Comparison of ENCODE assay signal across 22 mouse cellular contexts in the genomic region with DNA sequence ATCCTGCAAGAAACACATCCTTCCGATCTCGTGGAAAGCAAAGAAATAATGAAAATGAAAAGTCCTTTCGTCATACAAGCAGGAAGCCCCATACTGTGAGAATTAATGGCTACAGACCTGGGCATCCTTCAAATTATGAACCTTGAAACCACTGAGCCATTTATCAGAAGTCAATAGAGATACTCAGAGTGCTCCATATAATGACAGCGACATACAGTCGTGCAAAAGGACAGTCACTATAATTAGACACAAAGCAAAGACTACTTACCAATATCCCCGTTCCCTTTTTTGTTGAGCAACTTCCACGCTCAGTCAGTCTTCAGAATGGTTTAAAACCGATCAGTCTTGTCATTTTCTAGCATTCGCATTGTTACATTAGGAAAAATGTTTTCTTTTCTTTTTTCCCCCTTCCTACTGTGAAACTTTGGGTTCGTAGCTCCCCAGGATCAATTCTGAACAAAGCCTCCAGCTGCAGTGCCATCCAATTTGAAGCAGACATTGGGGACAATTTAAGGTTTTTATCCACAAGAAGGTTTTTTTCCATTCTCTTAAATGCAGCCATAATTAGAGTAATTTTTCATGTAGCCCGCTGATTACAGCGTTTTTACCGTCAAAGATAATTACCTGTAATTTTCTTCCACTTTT. TPM values are rescaled to one million over a fixed set of nuclear protein-coding genes. Genes with fewer than 3 reads are reported as not detected.
A peak's percentile ranks its signal among the peaks of the same experiment; 100 is the strongest.
DNase-seq lines count a peak whose midpoint lies in the region; ATAC-seq lines count a peak whose summit lies in the region.
"Had no signal": no experiment of that assay in that cellular context is flagged by ENCODE, and none has a peak within 500 bp of the region (broad histone marks: within the 10 kb centered on the region; RNA-seq: fewer than 3 reads in every experiment).

No protein-coding gene starts in this region.

- no peaks in the 10 kb centered on the region for H3K36me3 ChIP-seq in midbrain, embryonic 14.5 days (ENCODE audit: control insufficient read depth, insufficient read depth, low read length)
- H3K36me3 ChIP-seq in midbrain, embryonic 15.5 days (replicated peaks), result no peaks in the 10 kb centered on the region
- H3K36me3 ChIP-seq in embryonic facial prominence, embryonic 12.5 days, result no peaks in the 10 kb centered on the region
- H3K36me3 ChIP-seq in forebrain, embryonic 16.5 days (ENCODE audit: control insufficient read depth, insufficient read depth), result no peaks in the 10 kb centered on the region
- H3K36me3 ChIP-seq: limb, embryonic 15.5 days; liver, embryonic 15.5 days had no signal

- no peak overlapping the region for H3K4me2 ChIP-seq in midbrain, embryonic 14.5 days (ENCODE audit: low read length)
- no peak overlapping the region for H3K4me2 ChIP-seq in midbrain, embryonic 15.5 days
- peak overlapping the region; percentile 76 for H3K4me2 ChIP-seq in embryonic facial prominence, embryonic 12.5 days (replicated peaks)
- H3K4me2 ChIP-seq in forebrain, embryonic 16.5 days (ENCODE audit: low read length), result peak overlapping the region; percentile 10
- H3K4me2 ChIP-seq: limb, embryonic 15.5 days; liver, embryonic 15.5 days had no signal

- WGBS in midbrain, embryonic 14.5 days, result 4% methylated on average over 13 of the region's 13 CpGs
- WGBS in midbrain, embryonic 15.5 days, result 3% methylated on average over 13 of the region's 13 CpGs
- WGBS in embryonic facial prominence, embryonic 12.5 days, result 17% methylated on average over 13 of the region's 13 CpGs
- WGBS in forebrain, embryonic 16.5 days, result 4% methylated on average over 13 of the region's 13 CpGs

- no peaks in the 10 kb centered on the region for H3K4me1 ChIP-seq in midbrain, embryonic 14.5 days (ENCODE audit: control insufficient read depth, insufficient read depth, low read length)
- H3K4me1 ChIP-seq in midbrain, embryonic 15.5 days, result no peaks in the 10 kb centered on the region
- H3K4me1 ChIP-seq in embryonic facial prominence, embryonic 12.5 days, result peaks cover 8% of the 10 kb centered on the region
- H3K4me1 ChIP-seq in forebrain, embryonic 16.5 days (replicated peaks; ENCODE audit: control insufficient read depth, insufficient read depth, low read length), result no peaks in the 10 kb centered on the region
- H3K4me1 ChIP-seq: liver, embryonic 15.5 days had no signal

- peak; percentile 49 for DNase-seq in midbrain, embryonic 14.5 days
- DNase-seq in telencephalon, adult 2 months (ENCODE audit: low read depth, low spot score), result peak; percentile 64
- no peak for DNase-seq in urinary bladder, postnatal 4 days (ENCODE audit: low spot score in 2 of 2)
- no peak for DNase-seq in gastrocnemius, adult 8-10 months (ENCODE audit: low spot score in 2 of 2)
- DNase-seq in cerebellum, adult 9-11 months, result no peak
- DNase-seq: adrenal gland, adult 8-10 months; cerebellum, adult 11-12 months; cerebellum, postnatal 36 days; gastrocnemius, postnatal 25 days; kidney, adult 2 months; kidney, postnatal 10 days; layer of hippocampus, postnatal 36 days had no signal

- no peaks in the 10 kb centered on the region for H3K9me3 ChIP-seq in midbrain, embryonic 14.5 days (ENCODE audit: control insufficient read depth, low read length)
- H3K9me3 ChIP-seq in midbrain, embryonic 15.5 days, result no peaks in the 10 kb centered on the region
- H3K9me3 ChIP-seq in embryonic facial prominence, embryonic 12.5 days, result no peaks in the 10 kb centered on the region
- H3K9me3 ChIP-seq in forebrain, embryonic 16.5 days (ENCODE audit: control insufficient read depth, low read length), result no peaks in the 10 kb centered on the region
- H3K9me3 ChIP-seq: limb, embryonic 15.5 days; liver, embryonic 15.5 days had no signal

- no peak overlapping the region for H3K27ac ChIP-seq in midbrain, embryonic 14.5 days (replicated peaks; ENCODE audit: low read depth, low read length)
- no peak overlapping the region for H3K27ac ChIP-seq in midbrain, embryonic 15.5 days
- H3K27ac ChIP-seq in embryonic facial prominence, embryonic 12.5 days, result peak overlapping the region; percentile 69; the same call in 1 of the 2 replicates
- H3K27ac ChIP-seq in forebrain, embryonic 16.5 days (ENCODE audit: low read length), result peak overlapping the region; percentile 89
- H3K27ac ChIP-seq: limb, embryonic 15.5 days; liver, embryonic 15.5 days had no signal

- ATAC-seq in midbrain, embryonic 14.5 days (ENCODE audit: low FRiP score, low TSS enrichment), result no peak
- ATAC-seq in midbrain, embryonic 15.5 days (replicated peaks), result no peak
- no peak for ATAC-seq in embryonic facial prominence, embryonic 12.5 days (ENCODE audit: insufficient number of reproducible peaks, insufficient read depth, low FRiP score, low TSS enrichment)
- peak; percentile 33 for ATAC-seq in forebrain, embryonic 16.5 days

- H3K27me3 ChIP-seq in midbrain, embryonic 14.5 days (ENCODE audit: control insufficient read depth, insufficient read depth, low read length), result peaks cover 89% of the 10 kb centered on the region
- peaks cover 84% of the 10 kb centered on the region for H3K27me3 ChIP-seq in midbrain, embryonic 15.5 days (replicated peaks)
- H3K27me3 ChIP-seq in embryonic facial prominence, embryonic 12.5 days, result peaks cover 62% of the 10 kb centered on the region
- H3K27me3 ChIP-seq in forebrain, embryonic 16.5 days (replicated peaks; ENCODE audit: control insufficient read depth, insufficient read depth, low read length), result peaks cover 36% of the 10 kb centered on the region

- H3K4me3 ChIP-seq in midbrain, embryonic 14.5 days (replicated peaks; ENCODE audit: low read depth, low read length), result no peak overlapping the region
- no peak overlapping the region for H3K4me3 ChIP-seq in midbrain, embryonic 15.5 days
- peak overlapping the region; percentile 13; the same call in 1 of the 2 replicates for H3K4me3 ChIP-seq in embryonic facial prominence, embryonic 12.5 days
- H3K4me3 ChIP-seq in forebrain, embryonic 16.5 days (replicated peaks; ENCODE audit: low read length), result peak overlapping the region; percentile 41
- H3K4me3 ChIP-seq: limb, embryonic 15.5 days; liver, embryonic 15.5 days had no signal

- H3K9ac ChIP-seq in midbrain, embryonic 14.5 days (replicated peaks; ENCODE audit: low read length), result no peak overlapping the region
- H3K9ac ChIP-seq in midbrain, embryonic 15.5 days, result no peak overlapping the region
- H3K9ac ChIP-seq in embryonic facial prominence, embryonic 12.5 days, result no peak overlapping the region
- H3K9ac ChIP-seq in forebrain, embryonic 16.5 days (replicated peaks; ENCODE audit: low read depth, low read length), result peak overlapping the region; percentile 40
- H3K9ac ChIP-seq: limb, embryonic 15.5 days; liver, embryonic 15.5 days had no signal

RNA-seq across cellular contexts. Expression of gene Dlx6, which starts 6.0 kb away (rescaled TPM):
- polyA plus RNA-seq in midbrain, embryonic 14.5 days (2014; fragmentation: Nextera tagmentation; extraction: Ambion mirVana), result not detected in 2 replicates
- polyA plus RNA-seq in midbrain, embryonic 15.5 days (2015; fragmentation: Nextera tagmentation; extraction: Ambion mirVana), result 2.4 and 3.6 TPM in 2 replicates
- polyA plus RNA-seq in embryonic facial prominence, embryonic 12.5 days (2016; fragmentation: Nextera tagmentation; extraction: Ambion mirVana), result 8.0 and 13.5 TPM in 2 replicates
- 7.2 and 12.6 TPM in 2 replicates for polyA plus RNA-seq in forebrain, embryonic 16.5 days (2015; fragmentation: Nextera tagmentation; extraction: Ambion mirVana)
- total RNA-seq in gastrocnemius, adult 8-10 months (2022), result not detected
- total RNA-seq: gastrocnemius, postnatal 25 days; hematopoietic stem cell, adult 5-6 weeks had no signal
- polyA plus RNA-seq: heart, embryonic 16.5 days; kidney, adult 2 months; liver, embryonic 15.5 days; lung, embryonic 16.5 days; neural tube, embryonic 11.5 days; small intestine, adult 2 months had no signal

RNA-seq across cellular contexts. Expression of gene Dlx5, which starts 12.7 kb away (rescaled TPM):
- polyA plus RNA-seq in midbrain, embryonic 14.5 days (2014; fragmentation: Nextera tagmentation; extraction: Ambion mirVana), result 0.26 and 0.82 TPM in 2 replicates
- polyA plus RNA-seq in midbrain, embryonic 15.5 days (2015; fragmentation: Nextera tagmentation; extraction: Ambion mirVana), result 14.8 and 19.0 TPM in 2 replicates
- polyA plus RNA-seq in embryonic facial prominence, embryonic 12.5 days (2016; fragmentation: Nextera tagmentation; extraction: Ambion mirVana), result 70.1 and 103 TPM in 2 replicates
- polyA plus RNA-seq in forebrain, embryonic 16.5 days (2015; fragmentation: Nextera tagmentation; extraction: Ambion mirVana), result 74.3 and 75.7 TPM in 2 replicates
- total RNA-seq in gastrocnemius, adult 8-10 months (2022), result not detected
- total RNA-seq: gastrocnemius, postnatal 25 days; hematopoietic stem cell, adult 5-6 weeks had no signal
- polyA plus RNA-seq: kidney, adult 2 months; liver, embryonic 15.5 days; small intestine, adult 2 months had no signal

Comparison
In these comparisons a context has a peak if more than half of its experiments do, and no peak if none do; other contexts are left out.
1. DNase-seq: peak in midbrain, embryonic 14.5 days (single experiment) and telencephalon, adult 2 months (single experiment); none in urinary bladder, postnatal 4 days (0 of 2), gastrocnemius, adult 8-10 months (0 of 2) and cerebellum, adult 9-11 months (single experiment).
2. H3K27ac ChIP-seq: peak in embryonic facial prominence, embryonic 12.5 days (single experiment) and forebrain, embryonic 16.5 days (single experiment); none in midbrain, embryonic 14.5 days (single experiment) and midbrain, embryonic 15.5 days (single experiment).
3. H3K4me2 ChIP-seq: peak in embryonic facial prominence, embryonic 12.5 days (single experiment) and forebrain, embryonic 16.5 days (single experiment); none in midbrain, embryonic 14.5 days (single experiment) and midbrain, embryonic 15.5 days (single experiment).
4. H3K4me3 ChIP-seq: peak in embryonic facial prominence, embryonic 12.5 days (single experiment) and forebrain, embryonic 16.5 days (single experiment); none in midbrain, embryonic 14.5 days (single experiment) and midbrain, embryonic 15.5 days (single experiment).